Mouse (Mus musculus) testis, postnatal 10 days (tissue): Measurements from ENCODE around the gene Baiap2.

ENCODE experiments used
- DNase-seq: peaks from one replicate; pipeline ENCODE4 v3.0.0; 2021; ENCODE audit warnings: low spot score

The Baiap2 gene

DNA sequence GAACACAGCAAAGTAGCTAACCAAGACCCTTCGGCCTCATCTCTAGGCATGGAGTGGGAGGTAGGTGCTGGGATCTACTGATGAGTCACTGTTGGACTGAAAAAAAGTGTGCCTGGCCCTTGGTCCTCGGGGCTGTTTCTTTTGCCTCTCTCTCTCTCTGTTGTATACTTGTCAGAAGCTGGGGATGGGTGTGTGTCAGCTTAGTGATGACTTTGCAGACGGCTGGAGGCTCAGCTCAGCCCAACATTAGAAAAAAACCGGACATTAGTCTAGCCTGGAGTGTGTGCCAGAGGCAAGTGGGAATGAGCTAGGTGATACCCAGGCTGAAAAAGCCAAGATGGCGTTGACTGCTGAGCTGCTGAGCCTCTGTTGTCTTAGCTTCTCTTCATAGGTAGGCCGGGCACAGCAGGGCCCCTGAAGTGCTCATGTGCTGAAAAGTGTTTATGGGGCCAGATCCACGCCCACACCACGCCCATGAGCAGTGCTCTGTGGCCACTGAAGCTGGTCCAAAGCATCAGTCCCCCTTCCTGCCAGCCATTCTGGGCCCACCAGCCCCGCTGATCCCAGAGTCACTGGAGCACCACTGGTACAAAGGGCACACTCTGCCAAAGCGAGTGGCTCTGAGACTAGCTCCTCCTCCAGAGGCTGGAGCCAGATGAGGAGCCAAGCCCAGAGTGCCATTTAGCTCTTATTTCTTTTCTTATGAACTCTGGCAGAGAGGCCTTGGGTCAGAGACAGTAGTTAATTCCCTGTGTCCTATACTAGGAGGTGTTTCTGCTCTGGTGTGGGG, 37.2 kb downstream of the Baiap2 start:
- DNase-seq, result no peak

DNA sequence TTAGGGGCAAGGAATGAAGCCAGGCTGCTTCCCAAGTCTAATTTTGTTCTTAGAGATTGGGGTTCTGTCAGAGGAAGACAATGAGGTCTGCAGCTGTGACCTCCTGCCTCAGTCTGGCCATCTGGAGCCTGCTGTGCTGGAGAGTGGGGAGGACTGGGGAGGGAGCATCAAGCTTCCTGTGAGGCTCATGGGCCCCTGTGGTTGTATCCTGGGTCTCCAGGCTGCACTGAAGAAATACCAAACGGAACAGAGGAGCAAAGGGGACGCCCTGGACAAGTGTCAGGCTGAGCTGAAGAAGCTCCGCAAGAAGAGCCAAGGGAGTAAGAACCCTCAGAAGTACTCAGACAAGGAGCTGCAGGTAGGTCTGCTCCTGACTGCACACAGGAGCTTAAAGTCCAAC, 39.2 kb downstream of the Baiap2 start:
- no peak for DNase-seq

DNA sequence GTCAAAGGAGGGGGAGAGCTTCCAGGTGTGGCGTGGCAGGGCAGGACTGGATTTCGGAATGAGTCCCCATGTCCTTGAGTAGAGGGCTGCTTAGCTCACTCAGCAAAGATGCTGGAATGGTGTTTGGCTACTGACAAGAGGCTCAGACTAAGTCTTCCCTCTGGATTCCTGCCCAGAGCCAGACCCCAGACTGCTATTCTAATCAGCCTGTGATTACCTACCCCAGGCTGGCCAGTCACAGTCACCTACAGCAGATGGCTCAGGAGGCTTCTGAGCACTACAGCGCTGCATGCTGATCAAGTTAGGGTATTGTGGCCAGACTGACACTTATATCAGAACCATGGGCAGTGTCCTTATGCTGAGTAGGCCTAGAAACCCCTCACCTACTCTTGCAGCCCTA, 39.7 kb downstream of the Baiap2 start:
- DNase-seq, result no peak

DNA sequence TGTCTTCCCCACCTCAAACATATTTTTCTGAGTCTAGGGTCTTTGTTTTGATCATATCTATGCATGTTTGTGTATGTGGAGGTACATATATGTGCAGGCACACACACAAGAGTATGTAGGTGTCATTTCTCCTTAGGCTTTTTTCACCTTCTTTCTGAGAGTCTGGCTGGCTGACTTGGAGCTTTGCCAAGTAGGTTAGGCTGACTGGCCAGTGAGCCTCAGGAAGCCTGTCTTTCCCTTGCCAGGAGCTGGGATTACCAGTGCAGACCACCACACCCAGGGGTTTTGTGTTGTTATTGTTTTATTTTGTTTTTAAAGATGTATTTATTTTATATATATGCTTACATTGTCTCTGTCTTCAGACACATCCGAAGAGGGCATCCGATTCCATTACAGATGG, 40.6 kb downstream of the Baiap2 start:
- no peak for DNase-seq

DNA sequence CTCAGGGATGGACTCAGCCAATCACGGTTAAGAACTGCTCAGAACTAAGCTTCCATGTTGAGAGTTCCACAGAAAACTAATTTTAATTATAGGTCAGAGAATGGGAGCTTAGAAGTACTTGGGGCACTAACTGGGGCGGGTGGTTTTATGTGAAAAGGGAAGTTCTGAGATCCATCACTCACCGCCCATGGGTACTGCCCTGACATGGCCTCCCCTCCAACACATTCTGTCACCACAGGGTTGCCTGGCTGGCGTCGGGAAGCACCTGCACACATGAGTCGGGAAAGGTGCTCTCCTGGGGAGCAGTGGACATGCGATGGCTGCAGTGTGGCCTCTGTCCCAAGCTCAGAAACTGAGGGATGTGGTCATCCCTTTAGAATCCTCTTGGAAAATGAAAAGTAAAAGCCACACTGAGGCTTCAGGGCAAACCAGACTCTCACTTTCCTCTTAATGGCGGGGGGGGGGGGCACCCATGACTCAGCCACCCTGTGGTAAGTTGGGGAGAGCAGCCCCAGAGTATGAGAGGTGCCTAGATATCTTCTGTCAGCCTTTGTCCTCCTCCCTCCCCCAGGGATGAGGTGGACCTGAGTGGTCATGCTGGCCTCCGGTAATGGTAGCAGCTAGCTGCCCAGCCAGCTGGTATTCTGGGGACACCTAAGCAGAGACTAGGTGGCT, 44.3 kb downstream of the Baiap2 start:
- DNase-seq, result no peak

DNA sequence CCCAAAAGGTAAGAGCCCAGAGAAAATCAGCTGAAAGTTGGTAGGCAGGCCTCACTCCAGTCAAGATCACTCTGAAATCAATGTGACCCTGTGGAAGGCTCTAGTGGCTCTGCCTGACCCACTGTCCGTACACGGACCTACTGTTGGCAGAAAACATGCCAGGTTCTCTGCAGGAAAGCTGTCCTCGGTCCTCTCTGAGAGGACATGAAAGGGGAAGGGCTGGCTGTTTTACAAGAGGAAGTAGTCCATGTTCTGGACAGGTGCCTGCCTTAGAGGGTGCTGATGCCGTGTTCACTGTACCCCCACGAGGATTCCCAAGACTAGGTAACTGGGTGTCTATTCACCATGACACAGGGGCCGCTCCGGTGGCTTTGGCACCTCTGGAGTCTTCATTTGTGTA, 45.3 kb downstream of the Baiap2 start:
- no peak for DNase-seq

DNA sequence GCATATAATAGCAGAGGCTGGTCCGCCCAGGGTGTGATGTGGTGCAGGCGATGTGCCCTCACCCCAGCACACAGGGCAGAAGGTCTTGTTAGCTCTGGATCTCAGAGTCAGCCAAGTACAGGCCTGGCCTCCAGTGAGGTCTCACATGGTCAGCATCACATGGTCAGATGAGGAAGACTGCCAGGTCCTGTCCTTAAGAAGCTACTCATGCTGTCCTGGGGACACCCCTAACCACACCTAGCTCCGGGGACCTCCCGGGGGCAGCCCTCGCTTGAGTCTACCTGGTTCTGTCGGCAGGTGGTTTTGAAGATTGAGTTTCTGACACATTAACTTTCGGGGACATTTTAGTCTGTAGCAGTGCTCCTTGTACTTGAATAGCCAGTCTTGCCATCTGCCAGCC, 45.8 kb downstream of the Baiap2 start:
- DNase-seq, result no peak

DNA sequence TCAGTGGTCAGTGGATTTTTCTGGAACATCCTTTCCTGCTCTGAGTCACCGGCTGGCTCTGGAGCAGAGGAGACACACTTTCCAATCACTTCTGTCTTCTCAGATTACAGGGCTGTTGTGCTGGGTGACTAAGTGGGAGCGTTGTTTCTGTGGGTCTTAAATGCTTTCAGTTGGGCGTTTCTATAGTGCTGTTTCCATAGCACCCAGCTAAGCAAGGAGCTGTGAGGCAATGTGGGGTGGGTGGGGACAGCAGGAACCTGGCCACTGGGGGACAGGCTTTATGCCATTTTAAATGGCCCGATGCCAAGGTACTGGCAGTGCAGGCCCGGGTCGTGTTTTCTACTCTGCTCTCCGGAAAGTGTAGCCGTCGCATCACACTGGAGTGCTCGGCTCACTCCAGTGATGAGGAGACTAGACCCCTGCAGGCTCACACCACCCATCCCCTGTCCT, 46.6 kb downstream of the Baiap2 start:
- no peak for DNase-seq

DNA sequence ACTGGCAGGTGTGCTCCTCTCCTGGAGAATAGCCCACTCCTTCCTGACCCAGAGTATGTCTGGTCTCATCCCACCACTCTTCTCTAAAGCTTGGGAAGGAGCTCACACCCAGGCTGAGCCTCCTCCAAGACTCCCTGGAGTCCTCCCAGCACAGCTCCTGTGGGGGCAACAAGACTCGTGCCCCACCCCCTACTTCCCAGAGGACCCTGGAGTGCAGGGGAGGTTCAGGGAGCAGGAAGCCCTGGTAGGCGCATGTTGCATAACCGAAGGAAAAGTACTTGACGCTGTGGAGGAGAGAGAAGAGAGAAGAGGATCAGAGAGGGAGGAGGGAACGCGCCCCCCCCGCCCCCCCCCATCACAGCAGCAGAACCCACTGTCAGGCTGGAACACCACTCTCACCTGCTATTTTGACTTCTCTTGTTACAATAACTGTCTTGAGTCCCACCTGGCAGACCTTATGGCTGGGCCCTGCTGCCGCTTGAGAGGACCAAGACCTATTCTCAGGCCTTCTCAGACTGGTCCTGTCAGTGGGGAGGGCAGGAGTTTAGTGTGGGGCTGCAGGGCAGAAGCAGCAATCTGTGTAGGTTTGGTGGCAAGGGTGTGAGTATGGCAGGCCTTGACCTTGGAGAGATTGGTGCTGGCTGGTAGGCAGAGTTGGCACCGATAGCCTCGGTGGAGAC, 48.2 kb downstream of the Baiap2 start:
- DNase-seq, result no peak

DNA sequence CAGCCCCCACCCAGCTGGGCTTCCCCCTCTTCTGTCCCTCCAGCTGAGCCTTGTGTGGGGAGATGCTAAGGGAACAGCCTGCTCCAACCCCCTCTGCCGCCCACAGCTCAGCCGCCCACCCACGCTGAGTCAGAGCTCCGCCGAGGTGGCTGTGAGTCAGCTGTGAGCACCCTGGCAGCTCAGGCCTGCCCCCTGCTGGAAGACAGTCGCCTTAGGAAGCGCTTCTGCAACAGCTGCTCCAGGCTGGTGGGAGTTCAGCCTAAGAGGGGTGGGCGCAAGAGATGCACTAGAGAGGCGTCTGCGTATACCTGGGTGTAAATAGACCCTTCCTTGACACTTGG, 48.7 kb downstream of the Baiap2 start:
- peak; percentile 98 for DNase-seq

DNA sequence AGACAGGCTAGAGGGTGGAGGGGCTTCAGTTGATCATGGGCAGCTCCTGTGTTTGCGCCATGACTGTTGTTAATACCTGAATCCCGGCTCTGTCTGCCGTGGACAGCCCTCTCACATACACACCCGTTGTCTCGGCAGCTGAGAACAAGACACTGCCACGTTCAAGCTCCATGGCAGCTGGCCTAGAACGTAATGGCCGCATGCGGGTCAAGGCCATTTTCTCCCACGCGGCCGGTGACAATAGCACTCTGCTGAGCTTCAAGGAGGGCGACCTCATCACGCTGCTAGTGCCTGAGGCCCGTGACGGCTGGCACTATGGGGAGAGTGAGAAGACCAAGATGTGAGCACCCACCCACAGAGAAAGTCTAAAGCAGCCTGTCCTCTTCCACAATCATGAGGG, 54.8 kb downstream of the Baiap2 start:
- DNase-seq, result no peak

DNA sequence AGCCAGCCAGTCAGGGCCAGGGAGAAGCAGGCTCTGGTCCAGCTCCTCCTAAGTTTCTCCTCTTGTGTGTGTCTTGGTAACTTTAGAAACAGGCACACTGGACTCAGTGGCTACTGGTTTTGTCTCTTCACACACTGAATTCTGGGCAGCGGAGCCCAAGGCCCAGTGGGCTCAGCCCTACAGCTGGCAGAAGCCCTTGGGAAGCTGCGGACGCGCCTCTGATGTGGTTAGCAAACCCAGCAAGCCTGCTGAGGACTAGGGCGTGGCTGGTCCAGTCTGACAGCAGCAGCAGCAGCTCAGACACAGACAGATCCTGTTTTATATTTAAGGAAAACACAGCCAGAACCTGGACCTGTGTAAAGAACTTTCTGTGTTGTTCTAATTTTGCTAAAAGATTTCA, 59.5 kb downstream of the Baiap2 start:
- DNase-seq, result no peak

DNA sequence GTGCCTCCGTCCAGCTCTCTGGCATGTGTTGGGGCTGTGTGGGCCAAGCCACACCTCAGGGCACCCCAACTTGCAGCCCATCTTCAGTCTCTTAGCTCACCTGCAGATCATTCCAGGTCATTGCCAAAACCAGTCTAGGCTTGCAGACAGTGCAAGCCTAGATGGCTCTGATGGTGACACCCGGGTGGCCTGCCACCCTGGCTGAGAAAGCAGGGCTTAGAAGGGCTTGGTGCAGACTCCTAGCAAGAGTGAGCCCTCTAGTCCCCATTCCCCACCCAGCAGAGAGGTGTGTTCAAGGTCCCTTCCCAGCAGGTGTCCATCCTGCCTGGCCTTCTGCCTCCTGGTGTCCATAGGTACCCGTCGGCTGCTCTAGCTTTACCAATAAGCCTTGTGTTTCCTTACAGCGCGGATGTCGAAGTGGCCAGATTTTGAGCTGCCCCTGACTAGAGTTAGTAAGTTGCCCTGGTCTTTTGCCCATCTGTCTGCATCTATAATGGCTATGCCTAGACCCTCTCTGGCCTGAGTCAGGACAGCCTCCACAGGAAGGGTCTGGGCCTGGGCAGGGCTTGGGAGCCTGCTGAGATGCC, 60.2 kb downstream of the Baiap2 start:
- DNase-seq, result no peak

DNA sequence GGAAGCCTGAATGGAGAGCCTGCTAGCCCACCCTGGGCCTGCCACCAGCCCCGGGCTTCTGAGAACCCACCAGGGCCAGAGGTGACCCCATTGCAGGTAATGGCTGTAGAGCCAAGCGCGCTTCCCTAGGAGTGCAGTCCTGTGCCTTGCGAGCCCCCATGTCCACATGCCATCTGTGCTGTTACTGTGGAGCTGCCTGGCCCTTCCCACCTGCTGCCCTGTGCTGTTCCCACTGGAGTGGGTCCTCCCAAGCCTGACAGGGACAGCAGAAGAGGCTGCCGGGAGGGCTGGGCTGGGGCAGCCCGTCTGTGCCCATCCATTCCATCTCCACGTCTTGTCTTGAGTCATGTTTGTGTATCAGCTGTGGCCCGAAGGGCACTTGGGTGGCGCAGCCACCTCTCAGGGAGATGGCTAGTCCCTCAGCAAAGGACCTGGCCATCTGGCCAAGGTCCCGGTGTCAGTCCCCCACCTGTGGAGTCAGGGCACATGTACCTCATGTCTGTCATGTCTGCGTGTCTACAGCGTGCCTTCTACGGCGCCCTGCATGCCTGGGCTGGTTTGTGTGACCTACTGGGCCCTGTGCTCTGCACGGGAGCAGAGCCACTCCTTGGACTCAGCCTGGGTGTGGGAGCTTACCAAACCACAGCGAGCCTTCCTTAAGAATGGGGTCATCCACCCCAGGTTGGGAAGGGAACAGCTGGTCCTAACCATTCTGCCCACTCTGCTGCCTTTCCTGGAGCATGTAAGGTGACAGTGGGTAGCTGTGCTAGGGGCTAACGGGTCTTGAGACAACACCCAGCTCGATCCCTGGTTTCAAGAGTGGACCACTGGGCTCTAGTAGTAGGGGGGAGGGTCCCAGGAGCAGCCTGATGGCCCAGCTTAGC, 63.1 kb downstream of the Baiap2 start:
- no peak for DNase-seq

DNA sequence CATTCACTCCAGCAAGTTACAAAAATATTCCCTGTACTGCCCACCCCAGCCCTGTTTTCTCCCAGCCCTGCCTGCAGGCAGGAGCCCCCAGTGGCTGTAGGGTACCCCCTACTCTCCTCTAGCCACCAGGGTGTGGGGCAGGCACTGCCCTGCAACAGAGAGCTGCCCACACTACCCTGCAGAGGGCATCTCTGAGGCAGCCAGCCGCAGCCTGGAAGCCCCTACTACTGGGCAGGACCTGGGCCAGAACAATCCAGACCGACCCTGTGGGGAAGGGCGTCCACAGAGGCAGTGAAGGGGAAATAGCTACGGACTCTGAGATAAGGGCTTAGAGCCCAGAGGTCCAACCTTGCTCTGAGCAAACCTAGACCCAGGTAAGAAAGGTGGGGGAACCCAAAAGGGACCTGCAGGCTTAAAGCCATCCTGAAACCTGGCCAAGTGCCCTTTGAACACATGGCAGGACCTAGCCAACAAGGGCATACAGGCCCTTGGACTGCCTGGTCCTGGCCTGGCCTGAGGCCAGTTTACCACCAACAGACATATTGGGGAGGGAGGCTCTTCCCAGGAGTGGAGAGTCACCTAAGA, 65.0 kb downstream of the Baiap2 start:
- no peak for DNase-seq

DNA sequence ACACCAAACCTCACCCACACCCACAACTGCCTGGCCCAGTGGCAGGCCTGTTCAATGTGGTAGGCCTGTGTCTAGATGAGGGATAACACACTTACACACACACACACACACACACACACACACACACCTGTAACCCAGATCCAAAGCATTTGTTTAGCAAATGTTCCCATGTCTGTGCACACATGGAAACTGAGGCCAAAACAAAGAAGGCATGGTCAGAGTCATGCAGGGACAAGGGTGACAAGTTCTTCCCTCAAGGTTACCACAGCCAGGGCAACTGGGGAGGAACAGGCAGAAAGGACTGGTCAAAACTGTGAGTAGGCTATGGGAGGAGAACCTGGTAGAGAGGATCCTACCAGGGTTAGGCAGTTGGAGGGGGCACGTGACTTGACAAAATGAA, 65.9 kb downstream of the Baiap2 start:
- DNase-seq, result no peak

DNA sequence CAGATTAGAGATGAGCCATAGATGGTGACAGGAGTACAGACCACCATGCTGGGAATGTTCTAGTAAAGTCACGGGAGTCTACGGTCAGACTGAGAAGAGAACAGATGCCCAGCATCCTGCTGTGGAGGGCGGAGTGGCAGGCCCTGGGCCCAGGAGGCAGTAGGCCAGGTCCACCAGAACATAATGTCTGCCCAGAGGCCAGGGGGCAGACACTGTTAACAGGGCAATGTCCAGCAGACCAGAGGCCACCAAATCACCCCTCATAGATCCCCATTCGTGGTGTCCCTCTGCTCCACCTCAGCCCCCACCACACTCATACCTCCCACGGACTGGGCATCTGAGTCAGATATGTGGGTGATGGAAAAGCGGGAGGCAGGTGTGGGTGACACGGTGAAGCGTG, 66.4 kb downstream of the Baiap2 start:
- no peak for DNase-seq

DNA sequence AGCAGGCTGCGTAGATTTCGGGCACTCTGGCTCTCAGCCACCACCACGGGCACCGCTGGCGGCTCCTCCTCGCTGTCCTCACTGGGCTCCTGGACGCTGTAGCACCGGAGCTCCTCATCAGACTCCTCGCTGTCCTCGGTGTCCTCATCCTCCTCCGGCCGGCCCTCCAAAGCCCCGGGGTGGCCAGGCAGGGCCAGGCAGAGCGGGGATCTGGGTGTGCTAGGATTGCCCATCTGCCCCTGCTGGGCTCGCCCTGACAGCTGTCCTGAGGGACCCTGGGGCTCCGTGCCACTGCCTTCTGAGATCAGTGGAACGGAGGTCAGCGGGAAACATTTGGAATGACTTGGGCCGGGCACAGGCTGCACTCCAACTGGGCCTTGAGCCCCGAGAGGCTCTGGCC, 67.4 kb downstream of the Baiap2 start:
- no peak for DNase-seq

DNA sequence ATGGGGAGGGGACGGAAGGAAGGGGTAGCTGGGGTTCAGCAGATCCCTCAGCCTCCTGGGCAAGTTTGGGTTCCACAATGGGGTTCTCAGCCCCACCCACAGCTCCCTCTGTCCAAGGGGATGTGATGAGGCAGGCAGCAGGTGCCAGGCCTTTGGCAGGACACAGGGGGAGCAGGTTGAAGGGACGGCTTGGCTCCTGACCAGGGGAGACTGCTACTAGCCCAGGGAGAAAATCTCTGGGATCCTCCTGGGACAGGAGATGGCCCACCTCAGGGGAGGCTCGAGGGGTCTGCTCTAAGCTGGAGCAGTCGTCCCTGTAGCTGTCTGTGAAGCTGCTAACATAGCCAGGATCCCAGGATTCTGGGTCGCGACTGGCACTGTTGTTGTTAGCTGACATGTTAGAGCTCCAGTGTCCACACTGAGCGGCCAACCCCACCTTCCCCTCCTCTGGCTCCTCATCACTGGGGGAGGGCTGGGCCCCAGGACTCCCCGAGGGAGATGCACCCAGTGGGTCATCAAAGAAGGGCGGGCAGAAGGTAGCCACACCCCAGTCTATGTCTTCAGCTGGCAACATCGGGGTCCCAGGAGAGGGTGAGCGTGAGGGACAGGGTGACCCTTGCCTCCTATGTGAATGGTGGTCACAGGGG, 68.7 kb downstream of the Baiap2 start:
- no peak for DNase-seq

DNA sequence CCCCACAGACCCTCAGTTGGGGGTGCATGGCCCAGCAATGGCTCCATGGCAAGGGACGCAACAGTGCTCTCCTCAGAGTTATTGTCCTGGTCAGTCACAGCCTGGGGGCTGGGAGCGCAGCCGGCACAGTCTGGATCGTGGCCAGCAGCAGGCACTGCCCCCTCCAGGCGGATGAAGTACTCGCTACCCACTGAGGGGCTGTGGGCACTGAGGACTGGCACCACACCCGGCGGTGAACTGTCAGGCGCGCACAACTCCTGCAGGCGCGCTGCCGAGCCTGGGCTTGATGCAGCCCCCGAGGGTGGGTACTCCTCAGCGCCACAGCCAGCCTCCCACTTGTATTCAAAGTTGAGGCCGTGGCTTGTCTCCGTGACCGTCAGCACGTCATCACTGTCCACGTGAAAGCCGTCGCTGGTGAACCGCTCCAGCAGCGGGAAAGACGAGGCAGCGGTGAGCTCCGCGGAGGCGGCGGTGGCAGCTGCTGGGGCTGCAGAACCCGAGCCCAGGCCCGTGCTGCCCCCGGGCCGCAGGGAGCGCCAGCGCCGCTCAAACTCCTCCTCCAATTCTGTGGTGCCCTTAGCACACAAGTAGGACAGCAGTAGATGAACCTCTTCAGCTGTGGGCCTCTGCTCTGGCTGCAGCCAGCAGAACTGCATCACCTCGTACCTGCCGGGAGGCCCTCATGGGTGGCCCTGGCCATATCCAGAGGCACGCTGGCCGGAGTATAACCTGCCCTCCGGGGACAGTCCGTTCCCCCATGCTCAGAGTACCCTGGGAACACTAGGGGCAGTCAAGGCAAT, 69.4 kb downstream of the Baiap2 start:
- peak; percentile 72 for DNase-seq
